Mouse (Mus musculus): ENCODE results near the gene Mvk. TPM values are rescaled to one million over a fixed set of nuclear protein-coding genes. Genes with fewer than 3 reads are reported as not detected.

The Mvk gene
- total RNA-seq, 2 experiments from 2014 or later, result 2.9 TPM; not detected in 1

DNA sequence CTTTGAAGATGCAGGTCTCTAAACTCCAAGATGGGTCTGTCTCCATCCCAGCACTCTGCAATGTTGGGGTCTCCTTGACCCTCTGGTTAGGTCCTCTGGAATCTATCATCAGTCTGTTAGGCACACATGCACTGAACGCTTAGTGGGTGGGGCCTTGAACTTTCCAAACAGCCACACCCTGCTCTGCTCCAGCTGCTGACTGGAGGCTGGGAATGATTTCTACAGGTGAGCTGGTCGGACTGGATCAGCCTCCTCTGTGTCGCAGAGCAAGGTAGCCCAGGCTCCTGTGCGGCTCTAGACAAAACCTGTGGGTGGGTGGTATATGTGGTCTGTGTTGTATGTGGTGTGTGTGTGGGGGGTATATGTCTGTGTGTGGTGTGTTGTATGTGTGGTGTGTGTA is 4.9 kb downstream of the Mvk start:
- no peak for ATAC-seq (replicated peaks; ENCODE audit: low FRiP score, poor library complexity, severe bottlenecking)

DNA sequence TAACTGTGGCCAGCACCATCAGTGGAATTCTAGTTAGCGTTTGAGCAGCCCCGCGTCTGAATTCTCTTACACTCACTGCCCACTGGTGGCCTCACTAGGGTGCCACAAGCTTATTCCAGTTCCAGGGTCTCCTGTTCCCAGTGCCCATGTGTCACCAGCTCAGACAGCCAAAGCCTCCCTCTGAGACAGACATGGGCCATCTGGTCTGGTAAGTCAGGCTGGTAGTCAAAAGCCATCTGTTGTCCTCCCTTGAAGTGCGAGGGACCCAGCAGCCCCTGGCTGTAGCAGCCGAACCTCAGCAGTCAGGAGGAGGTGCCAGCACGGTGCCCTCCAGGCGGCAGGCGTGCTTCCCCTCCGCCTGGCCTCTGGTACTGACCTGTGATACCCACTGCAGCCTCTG is 12.2 kb downstream of the Mvk start:
- no peak for ATAC-seq (replicated peaks; ENCODE audit: low FRiP score, poor library complexity, severe bottlenecking)

DNA sequence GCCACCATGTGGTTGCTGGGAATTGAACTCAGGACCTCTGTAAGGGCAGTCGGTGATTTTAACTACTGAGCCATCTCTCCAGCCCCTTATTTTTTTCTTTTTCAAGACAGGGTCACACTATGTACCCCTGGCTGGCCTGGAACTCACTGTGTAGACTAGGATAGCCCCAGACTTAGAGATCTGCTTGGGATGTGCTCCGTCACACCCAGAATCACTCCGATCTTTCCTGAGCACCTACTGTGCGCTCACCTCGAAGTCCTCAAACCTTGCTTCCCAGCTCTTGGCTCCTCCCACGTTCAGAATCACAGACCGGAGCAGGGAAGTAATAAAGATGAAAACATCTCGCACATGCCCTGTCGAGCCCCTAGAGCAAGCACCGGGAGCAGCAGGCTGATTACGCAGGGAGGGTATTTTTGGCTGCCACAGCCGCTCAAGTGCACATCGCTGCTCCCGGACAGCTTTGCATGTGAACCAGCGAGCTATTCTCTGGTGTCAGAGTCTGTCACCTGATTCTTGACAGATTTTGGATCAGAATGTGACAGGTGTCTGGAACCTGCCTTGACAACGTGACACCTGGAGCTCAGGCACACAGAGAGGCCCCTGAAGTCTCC is 13.0 kb downstream of the Mvk start:
- ATAC-seq (replicated peaks; ENCODE audit: low FRiP score, poor library complexity, severe bottlenecking), result no peak

- ATAC-seq (replicated peaks; ENCODE audit: low FRiP score, poor library complexity, severe bottlenecking), result peak; percentile 46; the same call in 1 of the 2 replicates
Measured at GRCm38 (mm10) chr5:114461238-114461637, 17.2 kb downstream of the Mvk start.

GRCm38 (mm10) chr5:114462067-114463040 is 18.3 kb downstream of the Mvk start:
- no peak for ATAC-seq (replicated peaks; ENCODE audit: low FRiP score, poor library complexity, severe bottlenecking)

DNA sequence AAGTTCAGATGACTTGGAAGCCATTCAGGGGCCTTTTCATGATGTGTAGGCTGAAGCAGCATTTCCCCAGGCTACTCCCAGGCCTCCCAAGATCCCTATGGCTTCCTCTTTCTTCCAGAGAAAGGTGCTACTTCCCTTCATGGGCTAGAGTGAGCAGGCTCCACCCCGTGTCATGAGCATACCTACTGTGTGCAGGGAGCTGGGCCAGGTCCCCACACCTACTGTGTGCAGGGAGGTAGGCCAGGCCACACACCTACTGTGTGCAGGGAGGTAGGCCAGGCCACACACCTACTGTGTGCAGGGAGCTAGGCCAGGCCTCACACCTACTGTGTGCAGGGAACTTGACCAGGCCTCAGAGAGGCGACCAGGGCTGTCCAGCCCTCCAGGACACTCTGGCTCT is 20.5 kb downstream of the Mvk start:
- ATAC-seq (replicated peaks; ENCODE audit: low FRiP score, poor library complexity, severe bottlenecking), result no peak

DNA sequence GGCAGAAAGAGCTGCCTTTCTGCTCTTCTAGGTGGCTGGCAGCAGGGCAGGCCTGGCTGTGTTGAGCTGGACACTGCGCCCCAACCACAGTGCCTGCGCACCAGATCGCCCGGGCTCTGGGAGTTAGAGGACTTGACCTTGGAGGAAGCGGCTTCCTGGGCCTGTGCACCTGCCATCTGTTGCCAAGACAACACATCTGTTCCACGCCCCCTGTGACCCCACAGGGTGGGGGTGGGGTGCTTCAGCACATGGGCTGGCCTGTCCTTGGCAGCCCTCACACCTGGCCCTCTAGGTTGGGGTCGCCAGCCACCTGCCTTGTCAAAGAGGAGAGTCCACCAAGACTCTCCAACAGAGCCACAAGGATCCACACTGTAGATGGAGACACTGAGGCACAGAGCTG is 21.6 kb downstream of the Mvk start:
- no peak for ATAC-seq (replicated peaks; ENCODE audit: low FRiP score, poor library complexity, severe bottlenecking)

GRCm38 (mm10) chr5:114467019-114467418 is 22.9 kb downstream of the Mvk start:
- ATAC-seq (replicated peaks; ENCODE audit: low FRiP score, poor library complexity, severe bottlenecking), result no peak

DNA sequence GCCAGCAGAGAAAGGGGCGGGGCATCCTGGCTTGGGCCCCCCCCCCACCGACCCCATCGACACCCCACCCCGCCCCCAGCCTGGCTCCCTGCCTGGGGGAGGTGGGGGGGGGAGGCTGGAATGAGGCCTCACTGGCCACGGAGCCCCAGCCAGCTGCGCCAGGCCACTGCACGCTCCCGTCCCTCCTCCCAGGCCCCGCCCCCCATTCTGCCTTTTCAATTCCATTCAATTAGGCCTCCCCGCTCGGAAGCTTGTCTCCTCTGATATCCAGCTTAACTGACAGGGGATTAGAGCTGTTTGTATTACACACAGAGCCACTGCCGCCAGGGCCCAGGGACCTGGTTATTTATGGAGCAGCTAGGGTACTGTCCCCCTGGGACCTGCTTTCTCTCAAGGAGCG is 23.4 kb downstream of the Mvk start:
- ATAC-seq (replicated peaks; ENCODE audit: low FRiP score, poor library complexity, severe bottlenecking), result no peak

DNA sequence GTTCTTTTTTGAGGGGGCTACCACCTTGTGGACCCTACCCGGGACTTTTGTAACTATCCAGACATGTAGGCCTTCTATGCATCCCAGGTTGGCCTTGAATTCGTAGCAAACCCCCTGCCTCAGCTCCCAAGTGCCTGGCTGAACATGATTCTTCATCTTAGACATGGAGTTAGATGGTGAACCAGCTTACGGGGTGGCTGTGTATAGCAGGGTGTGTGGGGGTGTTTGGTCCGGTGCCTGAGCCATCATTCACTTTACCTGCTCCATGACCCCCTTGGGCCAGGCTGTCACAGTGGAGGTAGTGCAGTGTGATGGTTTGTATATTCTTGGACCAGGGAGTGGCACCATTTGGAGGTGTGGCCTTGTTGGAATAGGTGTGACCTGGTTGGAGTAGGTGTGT is 23.9 kb downstream of the Mvk start:
- ATAC-seq (replicated peaks; ENCODE audit: low FRiP score, poor library complexity, severe bottlenecking), result no peak

GRCm38 (mm10) chr5:114470359-114470758 is 26.3 kb downstream of the Mvk start:
- no peak for ATAC-seq (replicated peaks; ENCODE audit: low FRiP score, poor library complexity, severe bottlenecking)

GRCm38 (mm10) chr5:114474741-114475491 is 30.8 kb downstream of the Mvk start:
- no peak for ATAC-seq (replicated peaks; ENCODE audit: low FRiP score, poor library complexity, severe bottlenecking)

GRCm38 (mm10) chr5:114478267-114478666 is 34.2 kb downstream of the Mvk start:
- no peak for ATAC-seq (replicated peaks; ENCODE audit: low FRiP score, poor library complexity, severe bottlenecking)

DNA sequence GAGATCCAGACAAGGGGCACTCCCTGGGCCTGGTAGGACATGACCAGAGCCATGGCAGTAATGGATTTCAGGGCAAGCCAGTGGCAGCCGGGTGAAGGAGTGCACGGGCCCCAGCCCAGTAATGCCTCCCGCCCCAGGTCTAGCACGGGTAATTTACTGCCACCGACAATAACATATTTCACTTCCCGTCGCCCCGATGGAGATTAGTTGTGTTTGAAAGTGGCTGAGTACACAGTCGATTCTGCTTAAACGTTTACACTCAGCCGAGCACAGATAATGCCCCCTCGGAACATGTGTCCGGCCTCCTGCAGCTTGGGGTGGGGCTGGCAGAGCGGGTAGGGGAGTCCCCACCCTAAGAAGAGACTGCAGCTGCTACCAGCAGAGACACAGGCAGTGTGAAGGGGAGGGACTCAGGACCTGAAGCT is 38.5 kb downstream of the Mvk start:
- ATAC-seq (replicated peaks; ENCODE audit: low FRiP score, poor library complexity, severe bottlenecking), result no peak

DNA sequence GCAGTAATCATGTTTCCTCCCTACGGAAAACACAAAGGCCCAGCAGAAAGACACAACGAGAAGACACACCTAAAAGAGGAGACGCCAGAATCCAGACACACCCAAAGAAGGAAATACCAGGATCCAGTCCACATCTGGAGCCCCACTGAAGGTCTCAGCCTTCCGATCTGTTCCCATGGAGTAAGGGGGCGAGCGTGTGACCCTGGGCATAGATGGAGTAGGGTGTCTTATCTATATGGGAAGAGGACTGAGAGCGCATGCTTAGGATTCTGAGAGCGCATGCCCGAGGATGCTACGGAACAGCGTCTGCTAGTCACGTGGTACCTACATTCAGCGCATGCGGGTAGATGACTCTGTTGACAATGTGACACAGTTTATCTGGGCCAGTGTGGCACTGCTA is 41.6 kb downstream of the Mvk start:
- no peak for ATAC-seq (replicated peaks; ENCODE audit: low FRiP score, poor library complexity, severe bottlenecking)

DNA sequence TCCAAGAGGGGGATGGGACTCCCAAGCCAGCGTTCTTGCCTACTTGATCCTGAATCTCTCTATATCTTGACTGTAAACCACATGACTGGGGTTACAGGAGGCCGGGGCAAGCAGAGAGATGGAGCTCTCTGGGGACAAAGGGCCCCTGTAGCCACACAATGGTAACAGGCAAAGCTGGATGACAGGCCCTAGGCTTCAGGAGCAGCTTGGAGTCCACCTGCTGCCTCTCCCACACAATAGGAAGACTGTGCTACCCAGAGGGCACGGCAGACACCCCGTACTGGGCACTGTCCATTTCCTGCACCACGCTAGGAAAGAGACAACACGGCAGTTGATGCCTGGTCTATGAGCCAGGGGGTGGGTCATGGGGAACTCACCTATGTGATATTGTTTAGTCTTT is 45.5 kb downstream of the Mvk start:
- ATAC-seq (replicated peaks; ENCODE audit: low FRiP score, poor library complexity, severe bottlenecking), result no peak

DNA sequence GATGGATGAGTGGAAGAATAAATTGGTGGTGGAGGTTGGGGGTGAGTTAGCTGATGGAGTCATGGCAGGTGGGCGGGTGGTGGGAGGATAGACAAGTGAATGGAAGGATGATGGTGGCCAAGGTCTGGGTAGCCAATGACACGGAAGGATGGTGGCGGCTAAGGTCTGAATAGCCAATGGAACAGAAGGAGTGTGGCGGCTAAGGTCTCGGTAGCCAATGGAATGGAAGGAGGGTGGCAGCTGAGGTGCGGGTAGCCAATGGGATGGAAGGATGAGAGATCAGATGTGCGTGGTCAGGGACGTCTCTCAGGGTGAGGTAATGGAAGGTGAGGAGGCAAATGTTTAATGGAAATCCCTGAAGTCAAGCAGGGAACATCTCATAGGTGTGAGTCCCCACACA is 46.2 kb downstream of the Mvk start:
- no peak for ATAC-seq (replicated peaks; ENCODE audit: low FRiP score, poor library complexity, severe bottlenecking)

- ATAC-seq (replicated peaks; ENCODE audit: low FRiP score, poor library complexity, severe bottlenecking), result no peak
Measured at GRCm38 (mm10) chr5:114494761-114495160, 50.7 kb downstream of the Mvk start.

DNA sequence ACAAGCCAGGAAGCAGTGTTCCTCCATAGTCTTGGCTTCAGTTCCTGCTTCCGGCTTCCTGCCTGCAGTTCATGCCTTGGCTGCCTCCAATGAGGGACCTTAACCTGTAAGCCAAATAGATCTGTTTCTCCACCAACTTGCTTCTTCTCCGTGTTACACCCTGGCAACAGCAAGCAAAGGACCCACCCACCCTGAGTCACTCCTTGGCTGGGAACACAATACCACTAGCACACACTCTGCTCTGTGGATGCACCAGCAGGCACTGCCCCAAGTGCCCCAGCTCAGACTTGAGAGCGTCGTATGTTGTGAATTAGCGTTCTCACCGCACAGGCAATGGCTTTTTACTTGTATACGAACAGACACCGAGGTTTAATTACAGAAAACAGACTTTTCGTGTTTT is 57.2 kb downstream of the Mvk start:
- ATAC-seq (replicated peaks; ENCODE audit: low FRiP score, poor library complexity, severe bottlenecking), result no peak

- no peak for ATAC-seq (replicated peaks; ENCODE audit: low FRiP score, poor library complexity, severe bottlenecking)
Measured at GRCm38 (mm10) chr5:114504826-114505225, 60.8 kb downstream of the Mvk start.
